Mouse (Mus musculus): Measurements from ENCODE around the gene Cask.

GRCm38 (mm10) chrX:13845858-13846652 lies 5.1 kb downstream of the Cask start:
- TF ChIP-seq CTCF (conservative IDR thresholded peaks at IDR 0.05; ENCODE audit: low read length) (no peak), POU5F1 (IDR thresholded peaks at IDR 0.05; ENCODE audit: borderline replicate concordance, low read length) (no peak), NANOG (IDR thresholded peaks at IDR 0.05; ENCODE audit: borderline replicate concordance, low read length) (no peak)
